Mouse (Mus musculus) T-helper 1 cell (primary cell): Measurements from ENCODE around the gene Tmc2.

ENCODE experiments used
- in situ Hi-C: fragments of 300-600 bp; cut with MboI, MseI; formaldehyde crosslinking; loops from one replicate; pipeline ENCODE4 v1.15.1; 2025; ENCODE audit warnings: high pct_unique_total_duplicates

The Tmc2 gene

DNA sequence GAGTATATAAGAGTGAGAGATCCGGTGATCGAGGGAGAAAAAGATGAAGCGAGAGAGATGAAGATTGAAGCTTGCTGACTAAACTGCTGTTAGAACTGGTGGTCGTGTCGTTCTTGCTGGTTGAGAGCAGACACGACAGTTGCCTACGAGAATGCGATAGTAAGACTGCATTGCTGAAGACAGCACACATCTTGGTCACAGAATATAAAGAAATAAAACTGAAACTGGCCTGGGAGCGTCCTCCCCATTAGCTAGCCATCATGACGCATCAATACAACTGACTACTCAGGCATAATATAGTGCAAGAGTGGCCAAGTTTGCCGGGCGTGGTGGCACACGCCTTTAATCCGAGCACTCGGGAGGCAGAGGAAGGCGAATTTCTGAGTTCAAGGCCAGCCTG is at the start of gene Tmc2:
Gene Tmc2 (plus strand): TSS at position 301 of the 400 bp plus-strand sequence.
- in situ Hi-C loops: no loop called here

DNA sequence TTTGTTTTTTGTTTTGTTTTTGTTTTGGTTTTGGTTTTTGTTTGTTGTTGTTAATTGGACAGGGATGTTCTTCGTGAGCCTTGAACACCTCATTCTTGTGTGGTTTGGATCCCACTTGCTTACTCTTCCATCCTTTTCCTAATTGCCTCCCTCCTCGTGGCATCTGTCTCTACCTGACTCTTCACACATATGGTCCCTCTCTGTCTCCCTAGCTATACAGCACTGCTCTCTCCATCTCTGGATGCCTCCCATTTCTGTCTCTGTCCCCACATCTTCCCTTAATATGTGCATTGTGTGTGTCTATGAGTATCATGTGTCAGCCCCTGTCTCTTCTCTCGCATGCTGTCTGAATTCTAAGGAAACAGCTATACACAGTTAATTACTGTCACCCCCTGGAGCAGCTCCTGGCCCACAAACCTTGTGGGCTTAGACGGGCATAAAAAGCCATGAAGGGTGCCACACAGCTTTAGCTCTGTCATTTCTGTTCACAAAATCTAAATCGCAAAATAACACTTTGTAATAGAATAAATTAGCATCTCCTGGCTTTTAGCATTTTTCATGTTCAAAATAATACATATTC is 48.8 kb upstream of the Tmc2 start:
- in situ Hi-C loops: no loop called here

- in situ Hi-C loops: loop anchor here (5.0 kb wide), 1 partner anchor 327 kb away; no protein-coding TSS in a partner anchor
These were observed 39.8 kb upstream of the Tmc2 start for GRCm38 (mm10) chr2:130155171-130155570.

DNA sequence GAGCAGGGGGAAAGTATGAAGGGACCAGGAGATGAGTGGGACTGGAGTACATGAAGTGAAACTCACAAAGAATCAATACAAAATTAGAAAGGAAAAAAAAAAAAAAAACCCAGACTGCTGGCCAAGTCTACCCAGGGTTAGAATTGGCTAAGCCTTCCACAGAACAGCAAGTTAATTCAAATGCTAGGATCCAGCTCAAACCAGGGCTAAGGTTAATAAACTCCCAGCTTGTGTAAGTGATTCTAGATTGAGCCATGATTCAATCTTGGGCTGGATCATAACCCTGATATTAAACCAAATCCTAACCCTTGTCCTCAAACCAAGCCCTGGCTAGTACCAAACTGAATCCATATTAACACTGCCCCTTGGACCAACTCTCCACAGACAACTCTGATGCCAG is 39.1 kb upstream of the Tmc2 start:
- in situ Hi-C loops: loop anchor here (5.0 kb wide), 1 partner anchor 326 kb away; no protein-coding TSS in a partner anchor

DNA sequence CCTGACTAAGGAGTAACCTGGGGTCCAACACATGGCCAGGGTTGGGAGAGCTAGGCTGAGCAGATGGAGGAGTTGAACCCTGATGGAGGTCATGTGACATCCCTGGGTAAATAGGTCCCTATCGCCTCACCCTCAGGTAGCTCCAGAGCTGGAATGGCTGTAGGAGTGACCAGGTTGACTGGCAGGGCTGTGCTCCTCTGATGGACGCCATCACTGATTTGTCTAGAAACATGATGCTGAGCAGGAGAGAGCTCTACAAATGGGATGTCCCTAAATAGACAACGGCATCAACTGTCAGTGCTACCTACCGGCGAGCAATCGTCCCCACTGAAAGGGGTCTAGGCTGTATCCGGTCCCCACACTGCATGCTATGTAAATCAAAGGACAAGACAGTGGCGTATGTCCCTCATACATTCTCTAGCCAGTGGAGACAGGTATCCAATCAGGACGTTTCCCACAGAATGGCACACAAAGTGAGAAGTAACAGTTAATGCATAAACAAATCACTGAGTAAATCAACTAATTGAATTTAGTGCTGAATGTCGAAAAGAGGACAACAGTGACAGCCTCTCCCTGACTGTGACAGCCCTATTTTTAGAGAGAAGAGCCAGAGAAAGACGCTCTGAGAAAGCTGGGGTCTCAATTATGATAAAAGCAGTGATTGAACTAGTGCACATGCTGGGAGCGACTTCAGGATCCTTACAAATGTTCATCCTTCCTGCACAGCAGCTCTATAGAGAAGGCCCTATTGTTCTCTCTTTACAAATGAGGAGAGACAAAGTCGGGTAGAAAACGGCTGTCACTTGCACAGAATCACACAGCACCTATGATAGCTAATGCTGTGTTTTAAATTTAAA is 37.5 kb upstream of the Tmc2 start:
- in situ Hi-C loops: loop anchor here (5.0 kb wide), 1 partner anchor 325 kb away; no protein-coding TSS in a partner anchor

- in situ Hi-C loops: loop anchor here (5.0 kb wide), 1 partner anchor 324 kb away; no protein-coding TSS in a partner anchor
These were observed 36.9 kb upstream of the Tmc2 start for GRCm38 (mm10) chr2:130158088-130158437.

GRCm38 (mm10) chr2:130162701-130163100 is 32.3 kb upstream of the Tmc2 start:
- in situ Hi-C loops: no loop called here

- in situ Hi-C loops: no loop called here
These were observed 28.4 kb upstream of the Tmc2 start for GRCm38 (mm10) chr2:130166311-130167214.

DNA sequence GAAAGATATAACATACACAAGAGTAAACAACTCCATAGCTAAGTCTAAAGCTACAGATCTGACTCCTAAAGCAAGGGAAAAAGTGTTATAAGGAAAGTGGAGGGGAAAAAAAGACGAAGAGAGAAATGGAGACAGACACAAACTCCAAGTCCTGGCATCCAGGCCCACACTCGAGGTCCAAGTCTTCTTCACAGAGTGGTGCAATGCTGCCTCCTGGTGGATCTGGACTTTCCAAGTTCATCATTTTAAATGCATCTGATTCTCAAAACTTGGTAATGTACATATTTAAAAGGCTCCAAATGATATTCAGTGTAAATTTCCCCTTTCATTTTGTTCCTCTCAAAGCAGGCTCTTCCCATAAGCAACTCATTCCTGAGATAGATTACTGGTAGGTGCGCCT is 27.1 kb upstream of the Tmc2 start:
- in situ Hi-C loops: no loop called here

GRCm38 (mm10) chr2:130171674-130172073 is 23.3 kb upstream of the Tmc2 start:
- in situ Hi-C loops: loop anchor here (10.0 kb wide), 1 partner anchor 253 kb away; the partner anchor contains the start of genes Pced1a and Vps16

- in situ Hi-C loops: loop anchor here (5.0 to 10.0 kb wide), 2 partner anchors 105 to 248 kb away; partner anchors contain the start of genes Idh3b, Pced1a and Vps16
These were observed 18.2 kb upstream of the Tmc2 start for GRCm38 (mm10) chr2:130176820-130177219.

GRCm38 (mm10) chr2:130178381-130178705 is 16.7 kb upstream of the Tmc2 start:
- in situ Hi-C loops: loop anchor here (5.0 to 10.0 kb wide), 2 partner anchors 104 to 246 kb away; partner anchors contain the start of genes Idh3b, Pced1a and Vps16

DNA sequence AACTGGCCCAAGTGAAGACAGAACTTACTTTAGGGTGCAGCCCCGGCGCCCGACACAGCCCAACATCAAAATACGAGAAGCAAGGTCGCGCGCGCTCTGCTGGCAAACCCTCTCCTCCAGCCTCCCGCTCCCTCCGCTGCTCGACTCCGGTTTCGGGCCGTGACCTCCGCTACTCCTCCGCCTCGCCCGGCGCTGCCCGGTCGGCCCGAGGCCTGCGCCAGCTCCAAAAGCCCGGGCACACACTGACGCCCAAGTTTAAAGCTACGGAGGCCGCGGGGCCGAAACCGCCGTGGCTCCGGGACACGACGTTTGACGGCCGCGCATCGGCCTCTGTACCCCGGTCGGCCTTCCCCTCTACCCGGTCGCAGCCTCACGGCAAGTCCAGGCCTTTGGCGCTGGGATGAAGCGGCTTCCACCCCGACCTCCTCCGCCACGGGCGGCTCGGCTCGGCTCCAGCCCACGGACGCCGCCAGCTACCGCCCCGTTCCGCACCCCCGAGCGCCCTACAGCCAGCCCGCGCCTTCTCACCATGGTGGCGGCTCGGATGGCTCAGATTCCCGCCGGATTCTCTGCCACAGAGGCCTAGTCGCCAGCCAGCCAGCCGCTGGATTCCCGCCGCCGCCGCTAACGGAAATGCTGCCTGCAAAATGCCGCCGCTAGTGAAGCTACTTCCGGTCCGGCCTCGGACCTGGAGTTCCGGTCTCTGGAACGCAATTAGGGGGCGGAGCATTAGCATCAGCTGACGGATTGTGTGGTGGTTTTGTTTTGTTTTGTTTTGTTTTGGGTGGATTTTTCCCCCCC is 16.1 kb upstream of the Tmc2 start, which contains the start of gene Snrpb:
Gene Snrpb (minus strand): TSS at position 698 of the 801 bp plus-strand sequence.
- in situ Hi-C loops: loop anchor here (5.0 to 10.0 kb wide), 2 partner anchors 103 to 246 kb away; partner anchors contain the start of genes Idh3b, Pced1a and Vps16

DNA sequence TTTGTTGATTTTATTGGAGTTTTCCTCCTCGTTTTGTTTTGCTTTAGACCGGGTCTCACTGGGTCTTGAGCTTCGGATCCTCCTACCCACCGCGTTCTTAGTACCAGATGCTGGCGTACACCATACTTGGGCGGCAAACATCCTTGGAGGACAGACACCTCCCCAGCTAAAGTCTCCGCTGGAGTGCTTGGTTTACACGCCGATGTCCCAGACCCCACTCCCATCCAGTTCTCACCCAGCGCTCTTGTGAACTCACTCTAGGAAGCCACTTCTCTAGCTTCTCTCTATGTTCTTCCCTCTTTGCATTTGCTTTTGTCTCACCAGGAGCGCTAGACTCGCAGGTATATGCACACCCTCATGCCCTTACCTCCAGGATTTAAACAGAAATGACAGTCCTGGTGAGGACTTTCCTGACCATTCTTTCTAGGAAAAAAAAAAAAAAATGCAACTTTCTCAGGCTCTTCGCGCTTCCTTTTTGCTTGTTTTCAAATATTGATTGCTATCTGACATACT is 15.4 kb upstream of the Tmc2 start:
- in situ Hi-C loops: loop anchor here (5.0 to 10.0 kb wide), 2 partner anchors 103 to 245 kb away; partner anchors contain the start of genes Idh3b, Pced1a and Vps16

DNA sequence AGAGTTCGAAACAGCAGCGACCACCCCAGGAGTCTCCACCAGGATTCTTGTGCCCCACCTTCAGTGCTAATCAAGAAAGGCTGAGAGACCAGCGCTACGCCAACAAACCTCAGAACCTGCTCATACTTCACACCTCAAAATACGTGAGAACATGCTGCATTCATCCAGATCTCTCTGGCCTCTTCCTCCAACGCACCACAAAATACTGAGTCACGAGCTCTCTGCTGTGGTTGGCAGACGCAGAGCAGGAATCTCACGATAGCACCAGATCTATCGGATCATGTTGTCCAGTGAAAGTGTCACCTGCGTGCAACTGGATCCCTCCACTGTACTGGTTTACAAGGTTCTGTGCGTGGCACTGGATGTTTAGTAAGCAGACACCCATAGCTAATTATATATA is 6.6 kb upstream of the Tmc2 start:
- in situ Hi-C loops: no loop called here

GRCm38 (mm10) chr2:130200961-130201360 is 6.0 kb downstream of the Tmc2 start:
- in situ Hi-C loops: no loop called here

GRCm38 (mm10) chr2:130207376-130207775 is 12.4 kb downstream of the Tmc2 start:
- in situ Hi-C loops: no loop called here

- in situ Hi-C loops: no loop called here
These were observed 13.0 kb downstream of the Tmc2 start for GRCm38 (mm10) chr2:130207996-130208395.

DNA sequence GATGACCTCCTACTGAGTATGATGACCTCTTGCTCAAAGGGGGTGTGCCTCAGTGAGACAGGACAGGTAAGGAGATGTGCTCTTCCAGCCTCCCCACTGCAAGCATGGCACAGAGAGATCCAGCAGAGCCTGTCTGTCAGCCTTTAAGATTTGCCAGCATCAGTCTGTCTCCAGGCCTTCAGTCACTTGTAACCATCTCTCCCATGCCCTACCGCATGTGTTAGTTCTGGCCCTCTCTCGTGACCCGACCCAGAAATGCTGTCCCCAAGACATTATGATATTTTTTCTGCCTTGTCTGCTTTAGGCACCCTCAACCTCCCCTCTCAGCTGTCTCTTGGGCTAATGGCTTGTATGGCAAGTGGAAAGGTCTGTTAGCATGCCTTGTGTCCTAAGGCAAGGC is 14.6 kb downstream of the Tmc2 start:
- in situ Hi-C loops: no loop called here

- in situ Hi-C loops: no loop called here
These were observed 16.6 kb downstream of the Tmc2 start for GRCm38 (mm10) chr2:130211581-130211980.
